Mouse (Mus musculus) liver, adult 2 months (tissue): ENCODE results near the gene Ly9.

Experiments
- CTCF ChIP-seq: fragments of 200-500 bp; IDR thresholded peaks from 2 replicates; pipeline ENCODE4 v1.5.1; 2011; ENCODE audit warnings: low read depth, low read length, control low read depth
- POLR2A ChIP-seq: fragments of 200-500 bp; IDR thresholded peaks from 2 replicates; pipeline ENCODE4 v1.6.1; 2011; ENCODE audit warnings: low read length, control low read depth; ENCODE audit not compliant: insufficient read depth; ENCODE audit errors: extremely low read depth

DNA sequence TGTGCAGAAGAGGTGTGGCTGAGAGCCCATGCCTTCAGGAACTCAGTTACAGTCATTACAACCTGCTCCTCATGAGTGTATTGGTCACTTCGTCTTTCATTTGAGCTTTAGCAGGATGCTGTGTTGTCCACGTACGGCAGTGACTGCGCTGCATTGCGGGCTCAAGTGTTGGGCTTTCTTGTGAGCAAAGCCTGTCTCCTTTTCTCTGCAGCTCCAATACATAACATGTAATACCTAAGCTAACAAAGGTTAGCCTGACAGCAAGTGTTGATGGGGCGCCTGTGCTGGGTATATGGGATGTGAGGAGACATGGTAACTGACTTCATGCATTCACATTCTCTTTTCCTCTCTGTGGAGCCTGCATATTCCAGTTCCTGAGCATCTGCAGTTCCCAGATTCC lies 12.9 kb upstream of the Ly9 start:
- no peak for TF ChIP-seq POLR2A
- TF ChIP-seq CTCF, result no peak
